Mouse (Mus musculus) gastrocnemius, postnatal 25 days (tissue): ENCODE results near the gene Acss3. TPM values are rescaled to one million over a fixed set of nuclear protein-coding genes. Genes with fewer than 3 reads are reported as not detected.

ENCODE experiments used
- DNase-seq: peaks from one replicate; pipeline ENCODE4 v3.0.0; 2022
- long read RNA-seq, 2 experiments: library from polyadenylated mRNA; stranded (forward); transcript quantifications; one replicate each; pipeline ENCODE4 v2.0.0; 2021
- total RNA-seq, 2 experiments: library from RNA; stranded (reverse); gene quantifications; 1 replicate in 1 of 2; 2 replicates in 1 of 2; pipeline ENCODE4 v1.2.3; 2021

Acss3 gene
- total RNA-seq: 1 to 10 TPM; 4.7 to 6.1 TPM
- long read RNA-seq, experiment 1, partial matches to known transcripts: 0 of 1 reads
- long read RNA-seq, experiment 1, other reads (novel, unspliced or antisense): 1 of 1 reads
- long read RNA-seq, experiment 2, full-length matches to known transcripts: 3 of 6 reads
- long read RNA-seq, experiment 2, partial matches to known transcripts: 0 of 6 reads
- long read RNA-seq, experiment 2, other reads (novel, unspliced or antisense): 3 of 6 reads

DNA sequence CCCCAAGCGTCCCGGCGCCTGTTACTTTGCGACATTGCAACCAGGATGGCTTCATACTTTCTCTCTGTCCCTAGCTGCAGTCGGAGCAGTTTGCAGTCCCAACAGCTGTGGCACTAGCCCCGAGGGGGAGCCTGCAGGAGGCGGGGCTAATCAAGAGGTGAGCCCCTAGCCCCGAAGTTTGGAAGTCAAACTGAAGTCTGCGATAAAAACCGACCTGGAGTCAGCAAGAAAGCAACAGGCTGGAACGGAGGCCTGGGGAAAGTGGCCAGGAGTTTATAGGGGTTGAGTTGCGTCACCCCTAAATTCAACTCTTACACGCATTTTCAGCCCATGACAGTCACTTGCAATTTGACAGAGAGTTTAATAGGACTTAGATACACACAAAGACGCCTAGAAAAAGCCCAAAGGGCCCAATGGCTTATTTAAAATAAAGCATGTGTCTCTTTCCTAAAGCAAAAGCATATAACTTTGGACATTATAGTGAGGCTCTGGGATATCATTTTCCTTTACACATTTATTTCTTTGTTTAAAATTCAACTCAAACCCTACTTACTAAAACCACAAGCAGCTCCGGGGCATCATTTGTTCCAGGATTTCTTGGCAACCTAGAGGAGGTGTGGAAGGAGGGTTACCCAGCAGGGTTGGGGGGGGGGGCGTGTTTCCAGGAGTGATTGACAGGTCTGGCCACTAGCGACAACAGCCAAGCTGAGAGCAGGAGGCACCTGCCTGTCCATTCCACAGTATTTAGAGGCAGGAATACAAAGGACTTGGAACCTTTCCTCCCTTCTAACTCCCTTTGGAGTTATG is at the start of gene Acss3:
Acss3 (minus strand) TSS at position 140 of the 807 bp plus-strand sequence.
- DNase-seq: peak; percentile 58

DNA sequence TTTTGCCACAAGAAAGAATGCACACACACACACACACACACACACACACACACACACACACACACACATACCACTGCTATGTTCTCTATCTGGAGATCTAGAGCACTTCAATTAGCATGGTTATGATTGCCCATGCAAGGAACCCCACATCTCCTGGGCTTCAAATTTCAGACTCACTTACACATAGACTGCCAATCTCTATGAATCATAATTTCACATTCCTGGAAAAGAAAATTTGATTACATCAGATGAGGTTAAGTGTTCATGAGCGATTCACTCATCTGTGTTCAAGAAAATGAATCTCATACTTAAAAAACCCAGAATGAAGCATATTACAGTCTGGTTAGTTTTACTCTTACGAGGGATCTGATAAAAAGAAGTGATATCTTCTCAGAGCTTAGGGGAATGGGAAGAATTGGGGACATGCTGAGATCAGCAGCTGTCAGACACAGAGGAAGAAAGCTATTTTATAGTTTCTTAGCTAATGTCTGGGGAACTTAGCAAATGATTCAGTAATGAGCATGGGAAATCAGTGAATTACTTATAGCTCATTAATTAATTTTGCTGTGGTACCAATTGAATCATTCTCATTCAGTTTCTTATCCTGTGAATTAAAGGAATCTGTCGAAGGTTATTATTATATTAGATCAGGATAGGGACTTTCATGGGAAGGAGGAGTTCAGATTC is 48.7 kb upstream of the Acss3 start:
- DNase-seq: no peak

DNA sequence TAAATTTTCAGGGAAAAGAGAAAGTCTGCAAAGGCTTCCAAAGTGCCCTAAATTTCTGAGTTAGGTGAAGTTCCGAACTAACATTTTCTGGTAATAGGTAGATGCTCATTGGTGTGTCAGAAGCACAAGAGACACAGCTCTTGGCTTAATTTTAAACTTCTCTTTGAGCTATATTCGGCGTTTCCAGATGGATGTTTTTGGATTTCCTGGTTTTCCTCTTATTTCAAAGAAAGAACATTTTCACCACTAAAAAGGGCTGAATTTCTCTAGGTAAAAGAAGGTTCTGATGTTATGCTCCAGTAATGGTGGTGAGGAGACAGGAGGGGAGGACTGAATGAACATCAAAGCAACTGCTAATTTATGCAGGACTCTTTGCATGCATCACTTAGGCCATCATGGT is 43.0 kb upstream of the Acss3 start:
- no peak for DNase-seq

DNA sequence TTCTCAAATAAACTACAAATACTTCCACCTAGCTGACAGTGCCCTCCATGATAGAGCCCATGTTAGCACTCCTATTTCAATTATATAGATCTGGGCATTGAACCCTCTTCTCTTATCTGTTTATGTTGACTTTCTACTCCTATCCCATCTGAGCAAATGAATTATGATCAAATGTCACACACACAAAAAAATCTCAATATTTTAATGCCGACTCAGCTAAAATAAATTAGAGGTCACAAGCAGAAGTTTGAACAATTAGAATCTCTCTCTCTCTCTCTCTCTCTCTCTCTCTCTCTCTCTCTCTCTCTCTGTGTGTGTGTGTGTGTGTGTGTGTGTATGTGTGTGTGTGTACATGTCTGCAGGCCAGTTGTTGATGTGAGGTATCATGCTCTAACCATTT is 25.3 kb upstream of the Acss3 start:
- DNase-seq: no peak

DNA sequence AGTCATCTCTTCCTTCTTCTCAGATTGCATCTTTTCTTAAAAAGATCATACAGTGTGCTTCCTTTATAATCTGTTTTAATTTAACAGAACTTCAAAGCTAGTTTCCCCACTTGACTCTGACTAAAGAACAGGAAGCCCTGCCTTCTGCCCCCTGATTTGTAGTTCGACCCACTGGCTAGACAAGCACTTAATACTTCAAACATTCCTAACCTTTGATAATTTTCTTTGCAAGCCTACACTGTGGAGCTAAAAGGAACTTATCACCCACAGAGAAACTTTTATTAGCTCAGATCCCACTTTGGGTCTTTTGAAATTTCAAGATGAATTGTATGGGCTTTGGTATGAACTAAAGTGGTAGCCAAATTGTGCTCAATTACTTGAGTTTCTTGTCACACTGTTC is 20.5 kb upstream of the Acss3 start:
- DNase-seq: no peak

DNA sequence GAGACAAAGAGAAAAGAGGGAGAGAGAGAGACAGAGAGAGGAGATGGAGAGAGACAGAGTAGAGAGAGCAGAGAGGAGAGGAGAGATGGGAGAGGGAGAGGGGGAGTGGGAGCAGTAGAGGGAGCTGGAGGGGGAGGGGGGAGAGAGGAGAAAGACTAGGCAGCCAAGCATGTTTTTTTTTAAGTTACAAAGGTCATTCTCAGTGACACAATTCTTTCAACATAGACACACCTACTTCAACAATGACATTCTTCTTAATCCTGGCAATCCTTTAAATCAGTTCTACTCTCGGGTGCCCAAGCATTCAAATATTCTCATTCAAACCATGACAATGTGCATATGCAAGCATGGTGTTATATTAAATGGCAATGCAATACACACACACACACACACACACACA is 19.4 kb upstream of the Acss3 start:
- DNase-seq: no peak

DNA sequence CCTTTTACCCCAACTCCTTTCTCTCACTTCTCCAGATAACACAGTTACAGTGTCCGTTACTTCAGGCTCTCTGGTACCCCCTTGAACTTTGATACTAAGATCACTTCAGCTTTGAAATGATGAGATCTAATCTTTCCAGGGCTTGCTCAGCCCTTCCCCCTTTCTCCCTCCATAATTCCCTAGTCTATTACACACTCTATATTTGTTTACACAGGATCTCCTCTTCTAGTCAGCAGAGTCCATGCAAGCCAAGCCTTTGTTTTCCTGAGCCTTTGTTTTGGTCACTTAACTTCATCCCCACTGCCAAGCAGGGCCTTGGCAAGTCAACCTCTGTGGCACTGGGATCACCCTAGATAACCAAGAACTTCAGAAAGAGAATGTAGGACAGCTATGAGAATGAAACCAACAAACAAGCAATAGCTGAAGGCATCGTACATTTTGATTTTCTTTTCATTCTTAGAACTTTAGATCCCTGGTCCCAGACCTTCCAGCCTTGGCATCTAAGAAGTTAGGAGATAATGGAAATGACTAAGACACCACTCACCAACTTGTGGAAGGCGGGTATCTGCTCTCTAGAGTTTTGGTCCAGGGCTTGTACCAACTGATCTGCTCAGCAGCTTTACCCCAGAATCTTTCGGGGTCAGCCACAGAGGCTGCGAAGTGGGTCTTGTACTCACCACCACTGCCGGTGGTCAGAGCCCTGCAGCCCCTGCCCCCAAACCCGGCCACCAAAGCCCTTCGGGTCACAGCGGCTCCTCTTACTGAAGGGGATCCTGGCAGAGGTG is 532 bp downstream of the Acss3 start:
- DNase-seq: no peak

DNA sequence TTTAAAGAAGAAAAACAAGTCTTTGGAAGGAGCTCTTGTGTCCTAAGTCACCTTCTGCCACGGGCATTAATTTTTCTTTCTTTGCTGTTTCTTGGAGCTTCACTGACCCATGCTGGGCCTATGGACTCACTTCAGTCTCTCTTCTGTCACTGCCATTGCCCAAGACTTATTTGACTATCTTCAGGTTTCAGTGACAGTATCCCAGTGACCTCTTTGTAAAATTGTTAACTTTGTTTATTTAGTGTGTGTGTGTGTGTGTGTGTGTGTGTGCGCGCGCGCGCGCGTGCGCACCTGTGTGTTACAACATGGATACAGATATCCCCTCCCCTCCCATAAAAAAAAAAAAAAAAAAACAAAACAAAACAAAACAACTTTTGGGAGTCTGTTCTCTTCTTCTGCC is 2.2 kb downstream of the Acss3 start:
- no peak for DNase-seq

DNA sequence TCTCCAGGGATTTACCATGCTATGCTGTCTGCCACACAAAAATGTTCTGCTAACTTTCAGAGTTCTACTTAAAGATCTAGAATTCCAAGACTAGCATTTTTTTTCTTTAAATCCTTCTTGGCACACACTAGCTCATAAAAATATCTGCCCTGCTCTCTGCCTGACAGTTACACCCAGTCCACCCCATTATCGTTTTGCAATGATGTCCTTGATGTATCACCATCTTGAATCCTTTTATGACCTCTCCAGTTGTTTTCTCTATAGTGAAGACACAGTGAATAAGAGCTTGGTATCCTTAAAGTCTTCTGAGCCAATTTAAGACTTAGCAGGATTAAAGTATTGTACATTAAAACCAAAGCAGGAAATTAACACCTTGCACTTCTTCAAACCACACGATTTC is 4.3 kb downstream of the Acss3 start:
- DNase-seq: no peak

DNA sequence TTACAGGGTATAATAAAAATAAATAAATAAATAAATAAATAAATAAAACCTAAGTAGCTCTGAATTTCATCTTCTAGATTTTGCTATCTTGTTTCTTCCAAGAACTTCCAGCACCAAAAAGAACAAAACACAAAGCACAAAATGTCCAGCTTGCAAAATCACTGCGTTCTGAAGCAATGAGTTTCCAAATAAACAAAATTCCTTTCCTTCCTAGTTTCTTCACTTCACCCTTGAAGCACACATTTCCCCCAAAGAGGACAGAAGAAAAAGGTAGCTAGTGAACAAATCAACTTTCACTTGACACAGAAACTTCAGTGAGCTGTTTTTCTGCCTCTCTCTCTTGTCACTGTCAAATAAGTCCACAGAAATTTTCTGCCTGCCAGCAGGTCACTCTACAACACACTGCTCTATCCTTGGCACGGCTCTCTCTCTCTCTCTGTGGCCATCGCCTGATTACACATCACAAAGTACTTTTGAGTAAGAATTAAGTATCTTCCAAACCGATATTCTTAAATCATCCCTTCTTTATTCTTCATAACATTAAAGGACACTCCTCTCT is 6.7 kb downstream of the Acss3 start:
- DNase-seq: no peak

DNA sequence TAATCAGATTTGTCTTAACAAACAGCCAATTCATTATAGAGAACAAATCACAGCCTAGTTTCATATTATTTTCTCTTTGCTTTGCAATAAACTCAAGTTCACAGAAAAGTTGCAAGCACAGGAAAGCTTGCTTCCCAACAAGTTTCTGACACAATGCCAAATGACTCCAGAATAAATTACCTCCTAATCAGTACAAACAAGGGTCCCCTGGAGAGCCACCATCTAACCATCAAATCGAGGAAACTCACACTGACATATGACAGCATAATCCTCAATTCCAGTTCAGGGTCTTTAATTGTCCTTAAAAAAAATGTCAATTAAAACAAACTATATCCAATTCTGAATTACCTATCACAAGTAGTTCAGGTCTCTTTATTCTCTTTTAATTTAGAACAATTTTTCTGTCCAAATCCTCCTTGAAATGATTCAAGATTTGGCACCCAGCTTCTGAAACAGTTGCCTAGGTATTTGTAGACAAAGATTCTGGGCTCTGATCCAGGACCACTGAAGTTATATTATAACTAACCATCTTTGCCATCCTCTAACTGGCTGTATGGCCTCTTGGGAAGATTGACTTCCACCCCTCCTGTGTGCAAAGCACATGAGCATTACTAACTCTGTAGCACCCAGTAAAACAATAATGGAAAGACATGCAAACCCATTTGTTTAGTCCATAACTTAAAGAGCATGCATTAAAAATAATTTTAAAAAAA is 7.4 kb downstream of the Acss3 start:
- DNase-seq: no peak

DNA sequence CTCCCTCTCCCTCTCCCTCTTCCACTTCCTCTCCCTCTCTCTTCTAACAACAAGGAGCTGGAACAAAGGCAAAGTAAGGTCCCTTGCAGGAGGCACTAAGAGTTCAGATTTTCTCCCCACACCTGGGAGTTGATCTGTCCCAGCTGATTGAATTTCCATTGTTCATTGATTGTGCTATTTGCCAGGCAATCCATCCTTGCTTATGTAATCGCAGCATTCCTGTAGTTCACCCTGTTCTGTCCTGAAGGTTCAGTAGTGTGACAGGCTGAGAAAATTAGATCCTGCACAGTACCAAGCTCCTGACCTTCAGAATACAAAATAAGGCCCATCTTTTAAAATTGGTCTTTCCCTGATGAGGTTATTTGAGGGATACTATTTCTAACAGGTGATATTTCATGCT is 8.3 kb downstream of the Acss3 start:
- no peak for DNase-seq

DNA sequence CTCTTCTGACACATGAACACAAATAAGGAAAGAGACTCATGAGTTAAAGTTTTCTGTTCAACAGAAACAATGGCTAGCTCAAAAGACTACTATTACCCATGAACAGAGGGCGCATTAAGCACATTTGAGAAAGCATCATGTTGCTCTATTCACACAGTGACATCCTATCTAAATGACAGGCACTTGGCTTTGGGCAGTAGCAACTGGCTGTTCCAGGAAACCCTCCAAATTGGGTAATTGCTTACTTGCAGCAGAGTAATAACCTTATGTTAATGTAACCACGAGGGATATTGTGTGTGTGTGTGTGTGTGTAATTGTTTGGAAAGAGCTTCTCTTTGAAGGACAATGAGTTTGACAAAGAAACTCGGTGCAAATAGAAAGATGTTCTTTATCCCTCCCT is 29.0 kb downstream of the Acss3 start:
- no peak for DNase-seq

DNA sequence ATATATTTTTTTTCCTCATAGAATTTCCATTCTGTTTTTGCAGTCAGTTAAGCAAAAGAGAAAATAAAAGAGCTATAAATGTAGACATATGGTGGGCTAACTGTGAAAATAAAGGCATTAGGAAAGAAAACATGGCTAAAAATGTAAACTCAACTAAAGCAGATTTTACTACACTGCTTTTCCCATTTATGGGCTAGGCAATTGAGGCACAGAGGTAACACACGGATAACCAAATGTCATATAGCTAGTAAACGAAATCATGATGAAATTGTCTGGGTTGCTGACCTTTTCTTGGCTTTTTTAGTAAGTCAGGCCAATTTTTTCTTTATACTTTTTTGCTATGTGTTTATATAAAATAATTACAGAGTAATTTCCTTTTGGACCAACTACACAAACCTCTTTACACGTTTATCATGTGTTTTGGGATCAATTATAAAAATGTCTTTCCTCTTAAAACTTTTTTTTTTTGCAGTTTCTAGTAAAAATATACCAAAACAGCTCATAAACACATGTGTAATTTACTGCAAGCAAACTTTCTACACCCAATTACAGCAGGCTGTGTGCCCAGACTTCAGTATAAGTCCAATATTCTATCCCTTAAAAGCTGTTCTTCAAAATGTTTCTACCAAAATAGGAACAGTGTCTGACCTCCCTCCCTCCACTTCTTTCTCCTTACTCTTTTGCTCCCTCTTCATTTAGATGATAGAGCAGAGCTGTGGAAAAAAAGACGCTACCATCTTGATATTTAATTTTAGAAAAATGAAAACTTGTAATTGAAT is 69.4 kb downstream of the Acss3 start:
- DNase-seq: no peak

DNA sequence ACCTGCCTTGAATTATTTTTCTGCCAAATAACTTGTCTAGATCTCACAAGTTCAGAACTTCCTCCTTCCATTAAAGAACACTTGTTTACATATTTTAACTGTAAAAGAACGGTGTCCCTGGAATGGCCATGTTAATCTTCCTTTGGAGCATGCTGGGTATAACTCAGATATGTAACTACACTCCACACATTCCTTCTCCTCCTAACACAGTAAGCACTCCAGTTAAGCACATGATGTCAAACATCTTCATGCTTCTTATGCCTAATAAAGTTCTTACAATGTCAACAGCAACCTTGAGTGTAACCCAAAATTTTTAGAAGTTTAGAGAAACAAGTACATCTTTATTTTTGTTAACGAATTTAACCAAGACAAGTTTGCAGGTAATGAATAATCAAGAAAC is 73.0 kb downstream of the Acss3 start:
- no peak for DNase-seq

DNA sequence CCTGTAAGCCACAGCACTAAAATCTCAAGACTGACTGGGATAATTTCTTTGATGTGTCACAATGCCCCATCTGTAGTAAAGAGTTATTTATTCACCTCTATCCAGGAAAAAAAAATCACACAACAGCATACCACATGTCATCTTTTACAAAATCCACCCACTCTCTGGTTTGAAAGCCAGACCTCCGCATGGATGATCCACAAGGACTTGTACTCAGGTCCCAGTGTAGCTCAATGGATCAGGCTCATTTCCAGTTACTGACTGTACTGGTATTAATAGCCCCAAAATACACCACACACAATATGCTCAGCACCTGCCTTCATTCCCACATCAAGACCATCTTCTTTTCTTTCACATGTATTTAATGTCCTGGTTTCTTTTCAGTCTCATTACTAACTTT is 80.8 kb downstream of the Acss3 start:
- no peak for DNase-seq

DNA sequence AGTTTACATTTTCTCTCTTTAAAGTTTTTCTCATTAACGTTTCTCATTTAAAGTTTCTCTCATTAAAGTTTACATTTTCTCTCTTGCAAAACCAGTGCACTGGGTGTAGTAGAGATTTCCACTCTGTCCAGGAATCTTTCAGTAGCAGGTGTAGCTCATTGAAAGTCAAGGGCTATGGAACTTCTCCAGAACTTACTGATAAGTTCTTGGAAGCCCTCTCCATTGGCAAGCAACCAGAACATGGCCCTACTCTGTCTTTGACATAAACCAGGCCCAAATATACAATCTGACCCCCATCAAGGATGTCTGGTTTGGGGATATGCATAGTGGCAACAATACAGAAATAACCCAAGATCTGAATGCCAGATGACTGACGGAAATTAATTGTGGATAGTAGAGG is 82.6 kb downstream of the Acss3 start:
- no peak for DNase-seq

DNA sequence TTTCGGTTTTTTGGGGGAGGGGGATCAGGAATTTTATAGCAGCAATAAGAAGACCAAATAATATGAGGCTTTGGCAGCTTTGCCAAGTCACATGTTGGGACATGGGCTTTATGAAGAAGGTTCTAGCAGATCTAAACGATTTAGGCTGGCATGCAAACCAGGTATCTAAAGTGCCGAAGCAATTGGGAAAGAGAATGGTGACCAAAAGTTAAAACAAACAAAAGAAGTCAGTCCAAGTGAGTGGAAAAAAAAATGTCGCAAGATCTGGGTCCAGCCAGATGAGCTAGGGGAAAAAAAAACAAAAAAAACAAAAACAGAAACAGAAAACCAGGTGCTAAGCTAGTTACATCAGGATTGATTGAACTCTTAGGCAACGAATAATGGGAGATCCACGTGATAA is 83.1 kb downstream of the Acss3 start:
- no peak for DNase-seq

DNA sequence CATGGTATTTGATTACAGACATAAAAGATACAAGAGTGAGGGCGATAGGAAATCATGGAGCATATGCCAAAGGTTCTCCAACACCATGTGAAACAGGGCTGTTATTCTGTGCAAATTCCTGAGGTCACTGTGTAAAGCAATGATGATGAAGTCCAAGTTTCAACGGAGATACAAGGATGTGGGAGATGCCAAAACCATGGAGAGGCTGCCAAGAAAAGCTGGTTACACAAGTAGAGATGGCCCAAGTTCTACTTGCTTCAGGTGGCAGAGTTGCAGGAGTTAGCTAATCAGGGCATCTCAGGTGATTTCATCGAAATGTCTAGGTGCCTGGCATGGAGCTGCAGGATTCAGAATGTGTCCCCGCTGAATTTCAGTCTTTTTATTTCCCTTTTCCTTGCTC is 84.3 kb downstream of the Acss3 start:
- DNase-seq: no peak

DNA sequence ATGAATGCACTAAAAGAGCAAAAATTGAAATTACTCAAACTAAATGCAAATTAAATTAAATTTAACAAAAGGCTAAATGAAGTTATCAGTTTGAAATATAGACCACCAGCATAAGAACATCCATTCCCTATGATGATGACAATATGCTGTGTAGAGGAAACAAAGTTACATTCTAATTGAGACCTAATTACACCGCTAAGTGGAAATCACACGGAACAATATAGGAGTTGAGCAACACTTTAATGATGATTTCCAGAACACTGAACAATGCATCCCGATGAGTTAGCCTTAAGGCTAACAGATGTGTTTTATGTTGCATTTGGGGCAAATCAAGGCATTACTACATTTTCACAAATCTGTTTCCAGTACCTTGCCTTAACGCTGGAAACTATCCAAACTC is 99.2 kb downstream of the Acss3 start:
- no peak for DNase-seq

DNA sequence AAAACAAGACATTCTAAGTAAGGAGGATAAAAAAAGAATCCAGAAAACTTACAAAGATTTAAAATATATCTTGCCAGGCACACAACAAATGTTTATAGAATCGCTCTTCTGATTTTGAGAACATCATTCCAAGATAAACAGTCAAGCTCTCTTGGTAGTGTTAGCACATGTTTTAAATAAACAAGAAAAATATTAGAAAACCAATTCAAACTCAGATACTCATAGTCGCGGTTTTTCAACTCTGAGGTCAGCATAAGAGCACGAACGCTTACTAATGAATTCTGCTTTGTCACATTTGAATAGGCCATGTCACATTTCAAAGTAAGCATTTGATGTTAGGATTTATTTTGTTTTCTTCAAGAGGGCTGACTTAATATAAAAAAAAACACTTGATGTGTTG is 102.3 kb downstream of the Acss3 start:
- no peak for DNase-seq
